Mouse (Mus musculus) right cerebral cortex, postnatal 25 days (tissue): Measurements from ENCODE around the gene Mprip.

ENCODE experiments used
- DNase-seq: peaks from one replicate; pipeline ENCODE4 v3.0.0; 2022

The Mprip gene

GRCm38 (mm10) chr11:59808170-59808960 is 147.3 kb downstream of the Mprip start:
- DNase-seq: no peak

- DNase-seq: no peak
These were observed 148.1 kb downstream of the Mprip start for GRCm38 (mm10) chr11:59809071-59809669.

GRCm38 (mm10) chr11:59809670-59810474 is 148.8 kb downstream of the Mprip start, which contains the start of gene Flcn:
Flcn (minus strand) TSS chr11:59810016.
- DNase-seq: peak; percentile 88

GRCm38 (mm10) chr11:59810480-59811158 is 149.5 kb downstream of the Mprip start:
- DNase-seq: no peak

GRCm38 (mm10) chr11:59811211-59811610 is 150.1 kb downstream of the Mprip start:
- DNase-seq: no peak

- DNase-seq: no peak
These were observed 152.2 kb downstream of the Mprip start for GRCm38 (mm10) chr11:59813276-59813675.

- DNase-seq: no peak
These were observed 153.2 kb downstream of the Mprip start for GRCm38 (mm10) chr11:59814311-59814710.

- no peak for DNase-seq
These were observed 153.8 kb downstream of the Mprip start for GRCm38 (mm10) chr11:59814936-59815335.

- no peak for DNase-seq
These were observed 154.5 kb downstream of the Mprip start for GRCm38 (mm10) chr11:59815482-59816065.

- DNase-seq: no peak
These were observed 156.8 kb downstream of the Mprip start for GRCm38 (mm10) chr11:59817916-59818315.

GRCm38 (mm10) chr11:59821625-59822024 is 160.5 kb downstream of the Mprip start:
- no peak for DNase-seq
